Mouse (Mus musculus): ENCODE data around the gene Slco2a1. TPM values are rescaled to one million over a fixed set of nuclear protein-coding genes. Genes with fewer than 3 reads are reported as not detected.

The Slco2a1 gene
- polyA plus RNA-seq, 1 experiment from 2014 or later, result 9.8 TPM

- no peak for ATAC-seq (replicated peaks; ENCODE audit: low FRiP score, low read depth)
- H3K27me3 ChIP-seq (ENCODE audit: insufficient read depth, low read length), result no peaks in the 10 kb centered on the region
- no peak overlapping the region for H3K4me3 ChIP-seq (replicated peaks; ENCODE audit: low read depth, low read length)
- no peak overlapping the region for H3K4me2 ChIP-seq (ENCODE audit: low read length)
- H3K9me3 ChIP-seq (replicated peaks; ENCODE audit: low read length), result no peaks in the 10 kb centered on the region
- 82% methylated on average over 5 of the region's 5 CpGs for WGBS
- TF ChIP-seq CTCF (IDR thresholded peaks at IDR 0.05; ENCODE audit: low read depth), result no peak
- no peaks in the 10 kb centered on the region for H3K4me1 ChIP-seq (replicated peaks; ENCODE audit: insufficient read depth, low read length)
- DNase-seq (ENCODE audit: low spot score), result no peak
- H3K9ac ChIP-seq (ENCODE audit: low read depth, low read length), result no peak overlapping the region
- no peak overlapping the region for H3K27ac ChIP-seq
- H3K36me3 ChIP-seq (ENCODE audit: insufficient read depth, low read length), result no peaks in the 10 kb centered on the region
These were observed 8.1 kb upstream of the Slco2a1 start for GRCm38 (mm10) chr9:102980420-102980819.

- H3K9me3 ChIP-seq (replicated peaks; ENCODE audit: low read length), result no peaks in the 10 kb centered on the region
- 87% methylated on average over 2 of the region's 2 CpGs for WGBS
- TF ChIP-seq CTCF (IDR thresholded peaks at IDR 0.05; ENCODE audit: low read depth), result no peak
- H3K27me3 ChIP-seq (ENCODE audit: insufficient read depth, low read length), result no peaks in the 10 kb centered on the region
- no peaks in the 10 kb centered on the region; the same call in 1 of the 2 replicates for H3K4me1 ChIP-seq (replicated peaks; ENCODE audit: insufficient read depth, low read length)
- H3K36me3 ChIP-seq (ENCODE audit: insufficient read depth, low read length), result no peaks in the 10 kb centered on the region
- H3K4me3 ChIP-seq (replicated peaks; ENCODE audit: low read depth, low read length), result no peak overlapping the region
- DNase-seq (ENCODE audit: low spot score) (no peak), ATAC-seq (replicated peaks; ENCODE audit: low FRiP score, low read depth) (no peak)
- no peak overlapping the region for H3K27ac ChIP-seq
- no peak overlapping the region for H3K9ac ChIP-seq (ENCODE audit: low read depth, low read length)
- no peak overlapping the region for H3K4me2 ChIP-seq (ENCODE audit: low read length)
These were observed 6.7 kb upstream of the Slco2a1 start for GRCm38 (mm10) chr9:102981791-102982190.

GRCm38 (mm10) chr9:102982376-102982775 is 6.1 kb upstream of the Slco2a1 start:
- WGBS, result 76% methylated on average over 3 of the region's 3 CpGs

GRCm38 (mm10) chr9:102985111-102985510 is 3.4 kb upstream of the Slco2a1 start:
- DNase-seq (ENCODE audit: low spot score) (peak; percentile 48), ATAC-seq (replicated peaks; ENCODE audit: low FRiP score, low read depth) (no peak)
- WGBS, result 76% methylated on average over 1 of the region's 1 CpGs
- no peak overlapping the region for H3K4me3 ChIP-seq (replicated peaks; ENCODE audit: low read depth, low read length)
- no peaks in the 10 kb centered on the region for H3K9me3 ChIP-seq (replicated peaks; ENCODE audit: low read length)
- no peaks in the 10 kb centered on the region; the same call in 1 of the 2 replicates for H3K4me1 ChIP-seq (replicated peaks; ENCODE audit: insufficient read depth, low read length)
- H3K9ac ChIP-seq (ENCODE audit: low read depth, low read length), result no peak overlapping the region
- H3K4me2 ChIP-seq (ENCODE audit: low read length), result no peak overlapping the region
- no peak overlapping the region for H3K27ac ChIP-seq
- no peaks in the 10 kb centered on the region for H3K36me3 ChIP-seq (ENCODE audit: insufficient read depth, low read length)
- TF ChIP-seq CTCF (IDR thresholded peaks at IDR 0.05; ENCODE audit: low read depth), result no peak
- H3K27me3 ChIP-seq (ENCODE audit: insufficient read depth, low read length), result no peaks in the 10 kb centered on the region

More at GRCm38 (mm10) chr9:102982376-102982775, 6.1 kb upstream of the Slco2a1 start:
- TF ChIP-seq CTCF (IDR thresholded peaks at IDR 0.05; ENCODE audit: low read depth), result no peak
- H3K4me1 ChIP-seq (replicated peaks; ENCODE audit: insufficient read depth, low read length), result no peaks in the 10 kb centered on the region; the same call in 1 of the 2 replicates
- no peak overlapping the region for H3K4me3 ChIP-seq (replicated peaks; ENCODE audit: low read depth, low read length)
- ATAC-seq (replicated peaks; ENCODE audit: low FRiP score, low read depth), result no peak
- no peaks in the 10 kb centered on the region for H3K9me3 ChIP-seq (replicated peaks; ENCODE audit: low read length)
- H3K27me3 ChIP-seq (ENCODE audit: insufficient read depth, low read length), result no peaks in the 10 kb centered on the region
- no peak for DNase-seq (ENCODE audit: low spot score)
- no peak overlapping the region for H3K9ac ChIP-seq (ENCODE audit: low read depth, low read length)
- no peak overlapping the region for H3K27ac ChIP-seq
- no peaks in the 10 kb centered on the region for H3K36me3 ChIP-seq (ENCODE audit: insufficient read depth, low read length)
- H3K4me2 ChIP-seq (ENCODE audit: low read length), result no peak overlapping the region

GRCm38 (mm10) chr9:102985939-102986338 is 2.6 kb upstream of the Slco2a1 start:
- H3K4me2 ChIP-seq (ENCODE audit: low read length), result no peak overlapping the region
- DNase-seq (ENCODE audit: low spot score), result no peak
- 25% methylated on average over 4 of the region's 4 CpGs for WGBS
- ATAC-seq (replicated peaks; ENCODE audit: low FRiP score, low read depth), result no peak
- no peak overlapping the region for H3K9ac ChIP-seq (ENCODE audit: low read depth, low read length)
- TF ChIP-seq CTCF (IDR thresholded peaks at IDR 0.05; ENCODE audit: low read depth), result no peak
- H3K4me1 ChIP-seq (replicated peaks; ENCODE audit: insufficient read depth, low read length), result no peaks in the 10 kb centered on the region; the same call in 1 of the 2 replicates
- no peaks in the 10 kb centered on the region for H3K36me3 ChIP-seq (ENCODE audit: insufficient read depth, low read length)
- H3K27ac ChIP-seq, result no peak overlapping the region
- no peaks in the 10 kb centered on the region for H3K27me3 ChIP-seq (ENCODE audit: insufficient read depth, low read length)
- no peak overlapping the region for H3K4me3 ChIP-seq (replicated peaks; ENCODE audit: low read depth, low read length)
- H3K9me3 ChIP-seq (replicated peaks; ENCODE audit: low read length), result no peaks in the 10 kb centered on the region

GRCm38 (mm10) chr9:102990306-102991133 is 2.0 kb downstream of the Slco2a1 start:
- no peak overlapping the region for H3K4me3 ChIP-seq (replicated peaks; ENCODE audit: low read depth, low read length)
- no peak overlapping the region for H3K27ac ChIP-seq
- H3K36me3 ChIP-seq (ENCODE audit: insufficient read depth, low read length), result no peaks in the 10 kb centered on the region
- no peaks in the 10 kb centered on the region; the same call in 1 of the 2 replicates for H3K4me1 ChIP-seq (replicated peaks; ENCODE audit: insufficient read depth, low read length)
- DNase-seq (ENCODE audit: low spot score), result no peak
- peak; percentile 45; the same call in 1 of the 2 replicates for TF ChIP-seq CTCF (IDR thresholded peaks at IDR 0.05; ENCODE audit: low read depth)
- no peak overlapping the region for H3K4me2 ChIP-seq (ENCODE audit: low read length)
- H3K27me3 ChIP-seq (ENCODE audit: insufficient read depth, low read length), result no peaks in the 10 kb centered on the region
- ATAC-seq (replicated peaks; ENCODE audit: low FRiP score, low read depth), result no peak
- H3K9me3 ChIP-seq (replicated peaks; ENCODE audit: low read length), result no peaks in the 10 kb centered on the region
- no peak overlapping the region for H3K9ac ChIP-seq (ENCODE audit: low read depth, low read length)
- 54% methylated on average over 6 of the region's 6 CpGs for WGBS

Measured in kidney, postnatal 0 days (tissue).